Mouse (Mus musculus): ENCODE data around the gene Dync1i1.

DNA sequence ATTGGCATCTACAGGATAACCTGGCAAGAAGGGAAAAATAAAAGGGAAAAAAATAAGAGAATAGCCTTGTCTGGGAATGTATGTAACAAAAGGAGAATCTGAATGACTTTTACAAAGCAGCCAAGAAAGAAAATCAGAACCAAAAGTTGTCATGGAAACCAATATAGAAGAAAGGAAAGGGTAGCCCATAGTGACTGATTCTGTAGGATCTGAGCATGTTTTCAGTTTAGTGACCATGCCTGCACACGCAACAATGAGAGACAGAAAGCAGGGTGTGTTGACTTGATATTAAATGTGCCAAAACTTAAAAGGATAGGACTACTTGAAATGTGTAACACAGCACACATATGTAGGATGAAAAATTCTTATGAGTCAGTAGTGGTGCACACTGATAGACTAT lies 197.2 kb downstream of the Dync1i1 start:
- TF ChIP-seq TCF12 (IDR thresholded peaks at IDR 0.05; ENCODE audit: insufficient read depth, poor library complexity, severe bottlenecking) (no peak), REST (IDR thresholded peaks at IDR 0.05; ENCODE audit: insufficient read depth, insufficient read length) (no peak)
